In the genomic region with DNA sequence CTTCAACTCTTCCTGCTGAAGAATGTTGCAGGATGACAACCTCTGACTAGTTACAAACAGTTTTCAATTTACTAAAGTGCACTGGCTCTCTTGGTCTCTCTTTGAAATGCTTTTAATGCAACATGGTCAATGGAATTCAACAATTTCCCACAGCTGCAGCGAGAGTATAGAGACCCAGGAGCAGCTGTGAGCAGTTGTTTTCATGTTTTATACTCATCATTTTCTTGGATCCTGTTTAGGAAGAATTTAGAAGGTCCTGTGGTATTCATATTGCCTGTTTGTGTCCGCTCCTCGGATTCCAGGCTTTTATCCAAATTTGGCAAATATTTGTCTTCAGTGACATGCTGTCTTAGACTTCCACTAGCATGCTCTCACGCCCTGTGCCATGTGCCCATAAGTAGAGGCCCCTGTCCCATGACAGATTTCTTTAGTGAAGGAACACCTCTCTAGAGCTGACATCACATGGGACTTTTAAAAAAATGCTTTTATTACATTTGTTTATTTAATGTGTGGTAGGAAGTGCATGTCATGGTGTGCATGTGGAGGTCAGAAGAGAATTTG, we compare ENCODE assay signal across 20 mouse cellular contexts.
A peak's percentile ranks its signal among the peaks of the same experiment; 100 is the strongest.
DNase-seq lines count a peak whose midpoint lies in the region; ATAC-seq and TF ChIP-seq lines count a peak whose summit lies in the region.
"Had no signal": no experiment of that assay in that cellular context is flagged by ENCODE, and none has a peak within 500 bp of the region (broad histone marks: within the 10 kb centered on the region; RNA-seq: fewer than 3 reads in every experiment).

No protein-coding gene starts in this region.

- 17% methylated on average over 4 of the region's 4 CpGs for whole genome bisulfite sequencing in lung, embryonic 15.5 days
- 51% methylated on average over 4 of the region's 4 CpGs for WGBS in lung, adult 2 months
- 44% methylated on average over 4 of the region's 4 CpGs for WGBS in intestine, embryonic 16.5 days
- 35% methylated on average over 4 of the region's 4 CpGs for WGBS in stomach, embryonic 15.5 days

- H3K27me3 ChIP-seq in lung, embryonic 15.5 days: no peaks in the 10 kb centered on the region
- H3K27me3 ChIP-seq in intestine, embryonic 16.5 days (replicated peaks; ENCODE audit: control insufficient read depth, insufficient read depth, low read length): no peaks in the 10 kb centered on the region
- H3K27me3 ChIP-seq in stomach, embryonic 15.5 days (replicated peaks): no peaks in the 10 kb centered on the region
- H3K27me3 ChIP-seq: heart, embryonic 12.5 days; hindbrain, embryonic 12.5 days; limb, embryonic 15.5 days; midbrain, embryonic 13.5 days had no signal

- no peak overlapping the region for H3K9ac ChIP-seq in lung, embryonic 15.5 days
- H3K9ac ChIP-seq in intestine, embryonic 16.5 days (ENCODE audit: low read depth, low read length): no peak overlapping the region
- no peak overlapping the region for H3K9ac ChIP-seq in stomach, embryonic 15.5 days
- H3K9ac ChIP-seq: heart, embryonic 12.5 days; hindbrain, embryonic 12.5 days; limb, embryonic 15.5 days; liver, embryonic 14.5 days; midbrain, embryonic 13.5 days had no signal

- peak; percentile 92 for ATAC-seq in lung, embryonic 15.5 days (ENCODE audit: borderline replicate concordance, extremely low read depth, low FRiP score, low TSS enrichment)
- ATAC-seq in intestine, embryonic 16.5 days: peak; percentile 50; the same call in 1 of the 2 replicates
- ATAC-seq in stomach, embryonic 15.5 days (ENCODE audit: insufficient read depth, low FRiP score, low read depth): no peak; the same call in 1 of the 2 replicates
- ATAC-seq: forebrain, embryonic 14.5 days; midbrain, embryonic 13.5 days had no signal

- intact Hi-C loops in heart, postnatal 10 days (cut with DNase I): no loop called here
- intact Hi-C loops in heart, postnatal 36 days (cut with DNase I): no loop called here

- no peak overlapping the region for H3K4me3 ChIP-seq in lung, embryonic 15.5 days
- H3K4me3 ChIP-seq in lung, adult 2 months (replicated peaks; ENCODE audit: extremely low read depth, low read depth, low read length): no peak overlapping the region
- no peak overlapping the region for H3K4me3 ChIP-seq in intestine, embryonic 16.5 days (ENCODE audit: low read length)
- no peak overlapping the region for H3K4me3 ChIP-seq in stomach, embryonic 15.5 days (replicated peaks)
- H3K4me3 ChIP-seq: erythroblast, embryonic 14.5 days; gastrocnemius, adult 2 months; heart, embryonic 12.5 days; hindbrain, embryonic 12.5 days; limb, embryonic 15.5 days; midbrain, embryonic 13.5 days had no signal

- H3K9me3 ChIP-seq in lung, embryonic 15.5 days: no peaks in the 10 kb centered on the region
- no peaks in the 10 kb centered on the region for H3K9me3 ChIP-seq in intestine, embryonic 16.5 days (ENCODE audit: control insufficient read depth, low read length)
- H3K9me3 ChIP-seq in stomach, embryonic 15.5 days: no peaks in the 10 kb centered on the region
- H3K9me3 ChIP-seq: heart, embryonic 12.5 days; hindbrain, embryonic 12.5 days; limb, embryonic 15.5 days; midbrain, embryonic 13.5 days had no signal

- H3K4me2 ChIP-seq in lung, embryonic 15.5 days: no peak overlapping the region
- H3K4me2 ChIP-seq in intestine, embryonic 16.5 days (ENCODE audit: low read depth, low read length): no peak overlapping the region
- H3K4me2 ChIP-seq in stomach, embryonic 15.5 days: no peak overlapping the region
- H3K4me2 ChIP-seq: heart, embryonic 12.5 days; hindbrain, embryonic 12.5 days; limb, embryonic 15.5 days; midbrain, embryonic 13.5 days had no signal

- TF ChIP-seq POLR2A in lung, adult 2 months (IDR thresholded peaks at IDR 0.05; ENCODE audit: borderline replicate concordance, extremely low read depth, low read depth, low read length): no peak

- H3K36me3 ChIP-seq in lung, embryonic 15.5 days: no peaks in the 10 kb centered on the region
- no peaks in the 10 kb centered on the region for H3K36me3 ChIP-seq in intestine, embryonic 16.5 days (ENCODE audit: control insufficient read depth, insufficient read depth, low read length)
- H3K36me3 ChIP-seq in stomach, embryonic 15.5 days: no peaks in the 10 kb centered on the region
- H3K36me3 ChIP-seq: heart, embryonic 12.5 days; hindbrain, embryonic 12.5 days; limb, embryonic 15.5 days; midbrain, embryonic 13.5 days had no signal

- H3K4me1 ChIP-seq in lung, embryonic 15.5 days: no peaks in the 10 kb centered on the region
- no peaks in the 10 kb centered on the region; the same call in 1 of the 2 replicates for H3K4me1 ChIP-seq in lung, adult 2 months (ENCODE audit: control insufficient read depth, insufficient read depth, low read length)
- H3K4me1 ChIP-seq in intestine, embryonic 16.5 days (ENCODE audit: control insufficient read depth, insufficient read depth, low read length): peaks cover 6% of the 10 kb centered on the region; the same call in 1 of the 2 replicates
- no peaks in the 10 kb centered on the region for H3K4me1 ChIP-seq in stomach, embryonic 15.5 days
- H3K4me1 ChIP-seq: heart, embryonic 12.5 days; hindbrain, embryonic 12.5 days; limb, embryonic 15.5 days; midbrain, embryonic 13.5 days had no signal

- no peak for TF ChIP-seq CTCF in lung, adult 2 months (IDR thresholded peaks at IDR 0.05; ENCODE audit: insufficient read depth, low read length)

- DNase-seq in heart, postnatal 10 days: peak; percentile 20 to 23
- no peak for DNase-seq in heart, postnatal 36 days
- no peak for DNase-seq in lung, adult 2 months
- no peak for DNase-seq in gastrocnemius, adult 8-10 months (ENCODE audit: low spot score in 2 of 2)
- DNase-seq in right cerebral cortex, adult 2 months (ENCODE audit: low spot score in 2 of 2): no peak
- DNase-seq: adrenal gland, postnatal 36 days; cerebellum, adult 9-11 months; gastrocnemius, adult 2 months; layer of hippocampus, adult 9-11 months; thymus, postnatal 25 days had no signal

- peak overlapping the region; percentile 69 for H3K27ac ChIP-seq in lung, embryonic 15.5 days
- no peak overlapping the region; the same call in 1 of the 2 replicates for H3K27ac ChIP-seq in intestine, embryonic 16.5 days (ENCODE audit: low read length)
- peak overlapping the region; percentile 44; the same call in 1 of the 2 replicates for H3K27ac ChIP-seq in stomach, embryonic 15.5 days
- H3K27ac ChIP-seq: gastrocnemius, adult 2 months; hindbrain, embryonic 12.5 days; limb, embryonic 15.5 days; liver, embryonic 14.5 days; midbrain, embryonic 13.5 days had no signal

Comparison
In these comparisons a context has a peak if more than half of its experiments do, and no peak if none do; other contexts are left out.
1. DNase-seq: peak in heart, postnatal 10 days (2 of 2); none in heart, postnatal 36 days (0 of 2), lung, adult 2 months (single experiment), gastrocnemius, adult 8-10 months (0 of 2) and right cerebral cortex, adult 2 months (0 of 2).